Mouse (Mus musculus) intestine, embryonic 16.5 days (tissue): ENCODE data around the gene Ttc39b. TPM values are rescaled to one million over a fixed set of nuclear protein-coding genes. Genes with fewer than 3 reads are reported as not detected.

Source experiments
- ATAC-seq: fragments of 200-750 bp; cut with Nextera tagmentation; 2 replicates; pipeline ENCODE4 v1.8.0; 2017; ENCODE audit warnings: moderate TSS enrichment, moderate library complexity
- H3K27ac ChIP-seq: fragments of 300-500 bp; sonication (generic); 2 replicates; pipeline ENCODE4 v1.5.1; 2014; ENCODE audit warnings: mild to moderate bottlenecking, low read length
- H3K27me3 ChIP-seq: fragments of 300-500 bp; sonication (generic); replicated peaks from 2 replicates; pipeline ENCODE4 v1.6.1; 2014; ENCODE audit warnings: low read length, control low read depth, mixed read lengths; ENCODE audit not compliant: control insufficient read depth, insufficient read depth
- H3K36me3 ChIP-seq: fragments of 300-500 bp; sonication (generic); 2 replicates; pipeline ENCODE4 v1.6.1; 2014; ENCODE audit warnings: low read length, control low read depth; ENCODE audit not compliant: control insufficient read depth, insufficient read depth
- H3K4me1 ChIP-seq: fragments of 300-500 bp; sonication (generic); 2 replicates; pipeline ENCODE4 v1.6.1; 2014; ENCODE audit warnings: low read length, control low read depth, mixed read lengths; ENCODE audit not compliant: control insufficient read depth, insufficient read depth
- H3K4me2 ChIP-seq: fragments of 300-500 bp; sonication (generic); 2 replicates; pipeline ENCODE4 v1.6.1; 2014; ENCODE audit warnings: low read depth, low read length, control low read depth
- H3K4me3 ChIP-seq: fragments of 300-500 bp; sonication (generic); 2 replicates; pipeline ENCODE4 v1.5.1; 2014; ENCODE audit warnings: mild to moderate bottlenecking, low read length
- H3K9ac ChIP-seq: fragments of 300-500 bp; sonication (generic); 2 replicates; pipeline ENCODE4 v1.6.1; 2014; ENCODE audit warnings: low read depth, low read length
- H3K9me3 ChIP-seq: fragments of 300-500 bp; sonication (generic); 2 replicates; pipeline ENCODE4 v1.6.1; 2016; ENCODE audit warnings: low read length, control low read depth; ENCODE audit not compliant: control insufficient read depth
- WGBS: fragments of 180-500 bp; shearing (Covaris S2); extraction: QIAGEN DNeasy Blood & Tissue Kit; methylation state at CpG from one replicate; pipeline ENCODE4 v1.1.7; 2014; 5-methylcytosine and 5-hydroxymethylcytosine counted together
- polyA plus RNA-seq: library from polyadenylated mRNA; unstranded; fragments of >200 nt; fragmentation: Nextera tagmentation; extraction: Ambion mirVana; gene quantifications from 2 replicates; pipeline ENCODE4 v1.2.1, GENCODE M21; 2015

Gene Ttc39b
- polyA plus RNA-seq, 1 experiment from 2014 or later = 2.4 TPM

GRCm38 (mm10) chr4:83284768-83285350 lies 39.2 kb downstream of the Ttc39b start:
- Histone ChIP-seq H3K4me3 (peak overlapping the region; percentile 43), H3K36me3 (no peaks in the 10 kb centered on the region), H3K9me3 (no peaks in the 10 kb centered on the region), H3K9ac (peak overlapping the region; percentile 50), H3K4me1 (0 out of 2 replicates have a peak, but pooled peaks cover 5% of the 10 kb centered on the region), H3K27me3 (no peaks in the 10 kb centered on the region), H3K27ac (no peak overlapping the region), H3K4me2 (peak overlapping the region; percentile 72)
- ATAC-seq = 0 out of 2 replicates have a peak, but pooled peaks have one; percentile 38
- WGBS = 2% methylated on average over 12 of the region's 12 CpGs

- Histone ChIP-seq H3K9me3 (no peaks in the 10 kb centered on the region), H3K4me1 (0 out of 2 replicates have a peak, but pooled peaks cover 5% of the 10 kb centered on the region), H3K36me3 (no peaks in the 10 kb centered on the region), H3K27me3 (no peaks in the 10 kb centered on the region), H3K4me2 (peak overlapping the region; percentile 72), H3K27ac (no peak overlapping the region), H3K9ac (peak overlapping the region; percentile 50), H3K4me3 (peak overlapping the region; percentile 43)
- ATAC-seq = peak; percentile 55; the same call in 1 of the 2 replicates
- WGBS = 20% methylated on average over 19 of the region's 19 CpGs
Observed at GRCm38 (mm10) chr4:83283973-83284767, 39.9 kb downstream of the Ttc39b start.

DNA sequence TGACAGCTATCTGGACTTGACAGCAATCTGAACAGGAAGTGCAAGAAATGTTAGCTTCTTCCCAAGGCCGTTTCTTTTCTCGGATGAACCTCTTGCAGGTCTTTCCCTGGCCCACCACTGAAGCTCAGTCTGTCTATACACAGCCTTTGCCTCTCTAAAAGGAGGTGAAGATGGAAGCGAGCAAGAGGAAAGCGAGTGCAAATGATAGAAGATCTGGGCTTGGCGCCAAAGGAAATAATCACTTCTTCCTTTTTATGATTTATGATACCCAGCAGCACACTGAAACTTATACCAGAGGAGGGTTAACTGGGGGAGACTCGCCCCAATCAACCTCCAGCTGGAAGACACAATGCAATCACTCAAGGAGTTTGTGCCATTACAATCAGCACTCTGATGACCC lies 41.6 kb downstream of the Ttc39b start:
- Histone ChIP-seq H3K9me3 (no peaks in the 10 kb centered on the region), H3K27ac (no peak overlapping the region), H3K4me2 (no peak overlapping the region), H3K27me3 (no peaks in the 10 kb centered on the region), H3K4me1 (0 out of 2 replicates have a peak, but pooled peaks cover 5% of the 10 kb centered on the region), H3K36me3 (no peaks in the 10 kb centered on the region), H3K9ac (no peak overlapping the region), H3K4me3 (no peak overlapping the region)
- ATAC-seq = no peak
- 35% methylated on average over 6 of the region's 6 CpGs for WGBS

DNA sequence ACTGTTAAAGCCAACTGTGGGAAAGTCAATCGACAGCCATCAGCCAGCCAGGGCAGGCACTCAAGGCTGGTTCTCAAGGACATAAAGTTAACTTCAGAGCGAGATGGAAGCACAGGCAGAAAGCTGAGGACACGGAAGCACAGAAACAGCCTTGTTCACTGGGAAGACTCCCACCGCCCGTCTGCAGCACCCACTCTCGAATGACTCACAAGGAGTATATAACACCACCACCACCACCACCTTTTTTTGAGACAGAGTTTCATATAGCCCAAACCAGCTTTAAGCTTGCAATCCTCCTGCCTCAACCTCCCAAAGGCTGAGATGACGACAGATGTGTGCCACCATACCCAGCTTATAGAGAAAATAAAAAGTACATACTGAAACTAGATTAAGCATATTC lies 44.8 kb downstream of the Ttc39b start:
- Histone ChIP-seq H3K27me3 (no peaks in the 10 kb centered on the region; the same call in 1 of the 2 replicates), H3K4me1 (no peaks in the 10 kb centered on the region), H3K9me3 (no peaks in the 10 kb centered on the region), H3K4me3 (no peak overlapping the region), H3K4me2 (no peak overlapping the region), H3K36me3 (no peaks in the 10 kb centered on the region), H3K27ac (no peak overlapping the region), H3K9ac (no peak overlapping the region)
- WGBS = 88% methylated on average over 7 of the region's 7 CpGs
- no peak for ATAC-seq

DNA sequence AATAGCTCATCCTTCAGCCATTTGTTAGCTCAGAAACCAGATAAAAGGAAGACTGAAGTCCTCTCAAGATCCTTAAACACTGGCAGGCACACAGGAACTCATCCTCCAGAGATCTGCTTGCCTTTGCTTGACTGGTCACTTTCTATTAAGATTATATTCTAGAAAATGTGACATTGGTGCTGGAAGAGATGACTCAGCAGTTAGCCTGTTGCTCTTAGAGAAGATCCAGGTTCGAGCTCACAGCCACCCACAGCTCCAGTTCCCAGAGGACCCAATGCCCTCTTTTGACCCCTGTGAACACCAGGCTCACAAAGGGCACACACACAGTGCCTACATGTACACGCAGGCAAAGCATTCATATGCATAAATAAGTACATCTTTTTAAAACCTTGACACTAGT lies 49.8 kb downstream of the Ttc39b start:
- Histone ChIP-seq H3K4me2 (no peak overlapping the region), H3K27me3 (no peaks in the 10 kb centered on the region; the same call in 1 of the 2 replicates), H3K36me3 (no peaks in the 10 kb centered on the region), H3K4me1 (no peaks in the 10 kb centered on the region), H3K4me3 (no peak overlapping the region), H3K9me3 (no peaks in the 10 kb centered on the region), H3K9ac (no peak overlapping the region), H3K27ac (no peak overlapping the region)
- WGBS = 61% methylated on average over 2 of the region's 2 CpGs
- ATAC-seq = no peak

GRCm38 (mm10) chr4:83273616-83274050 lies 50.4 kb downstream of the Ttc39b start:
- ATAC-seq = no peak
- Histone ChIP-seq H3K36me3 (no peaks in the 10 kb centered on the region), H3K4me1 (no peaks in the 10 kb centered on the region), H3K4me2 (no peak overlapping the region), H3K27me3 (no peaks in the 10 kb centered on the region; the same call in 1 of the 2 replicates), H3K4me3 (no peak overlapping the region), H3K9me3 (no peaks in the 10 kb centered on the region), H3K9ac (no peak overlapping the region), H3K27ac (no peak overlapping the region)
- WGBS = 90% methylated on average over 19 of the region's 19 CpGs

DNA sequence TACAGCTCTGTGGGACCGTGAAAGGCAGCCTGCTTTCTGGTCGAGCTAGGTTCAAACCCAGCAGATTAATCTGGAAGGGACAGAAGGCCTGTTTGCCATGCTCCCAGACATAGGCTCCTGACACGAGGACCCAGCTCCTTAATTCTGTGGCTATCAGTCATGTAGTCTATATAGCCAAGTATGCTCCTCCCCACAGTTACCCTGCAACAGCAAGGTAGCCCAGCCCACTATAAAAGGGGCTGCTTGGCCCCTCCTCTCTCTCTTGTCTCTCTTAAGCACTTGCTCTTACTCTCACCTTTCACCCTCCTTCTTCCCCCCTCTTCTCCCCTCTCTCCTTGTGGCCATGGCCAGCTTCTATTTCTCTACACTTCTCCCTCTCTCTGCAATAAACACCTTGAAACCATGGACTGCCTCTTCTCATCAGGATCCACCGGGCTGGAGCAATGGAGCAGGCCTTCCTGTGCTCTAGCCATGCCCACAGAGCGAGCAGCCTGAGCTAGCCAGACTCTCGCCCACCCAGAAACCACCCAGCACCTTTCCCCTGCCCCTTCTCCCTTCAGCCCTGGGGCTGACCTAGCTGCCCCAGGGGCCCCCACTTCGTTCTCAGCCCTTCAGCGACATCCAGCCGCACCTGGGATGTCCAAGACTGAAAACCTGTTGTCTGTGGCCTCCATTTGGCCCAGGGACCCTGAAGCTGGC lies 51.0 kb downstream of the Ttc39b start:
- Histone ChIP-seq H3K36me3 (no peaks in the 10 kb centered on the region), H3K4me3 (no peak overlapping the region), H3K27ac (no peak overlapping the region), H3K27me3 (no peaks in the 10 kb centered on the region; the same call in 1 of the 2 replicates), H3K4me1 (no peaks in the 10 kb centered on the region), H3K4me2 (no peak overlapping the region), H3K9me3 (no peaks in the 10 kb centered on the region), H3K9ac (no peak overlapping the region)
- 78% methylated on average over 9 of the region's 9 CpGs for WGBS
- no peak for ATAC-seq

GRCm38 (mm10) chr4:83270481-83270880 lies 53.6 kb downstream of the Ttc39b start:
- Histone ChIP-seq H3K27ac (no peak overlapping the region), H3K4me2 (no peak overlapping the region), H3K4me1 (no peaks in the 10 kb centered on the region), H3K27me3 (no peaks in the 10 kb centered on the region), H3K9ac (no peak overlapping the region), H3K4me3 (no peak overlapping the region), H3K9me3 (no peaks in the 10 kb centered on the region), H3K36me3 (no peaks in the 10 kb centered on the region)
- no peak for ATAC-seq
- 95% methylated on average over 8 of the region's 8 CpGs for WGBS

DNA sequence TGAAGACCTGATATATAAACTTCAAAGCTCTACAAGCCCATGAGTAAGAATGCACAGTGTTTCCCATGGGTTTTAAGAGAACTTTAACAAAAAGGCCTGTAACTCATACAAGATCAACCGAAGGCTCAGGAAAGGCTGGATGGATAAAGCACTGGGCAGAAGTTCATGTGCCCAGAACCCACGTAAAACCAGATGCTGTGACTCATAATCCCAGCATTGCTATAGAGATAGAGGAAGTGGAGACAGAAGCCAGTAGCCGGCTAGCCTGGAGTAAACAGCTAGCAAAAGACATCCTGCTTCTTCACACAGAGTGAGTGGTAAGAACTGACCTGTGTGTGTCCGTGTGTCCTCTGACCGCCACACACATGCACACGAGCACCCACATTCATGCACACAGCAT lies 54.4 kb downstream of the Ttc39b start:
- WGBS = 73% methylated on average over 6 of the region's 6 CpGs
- H3K9me3 ChIP-seq = no peaks in the 10 kb centered on the region

More for the DNA sequence above, 54.4 kb downstream of the Ttc39b start:
- Histone ChIP-seq H3K9ac (no peak overlapping the region), H3K4me2 (no peak overlapping the region), H3K4me3 (no peak overlapping the region), H3K36me3 (no peaks in the 10 kb centered on the region), H3K4me1 (no peaks in the 10 kb centered on the region), H3K27ac (no peak overlapping the region), H3K27me3 (no peaks in the 10 kb centered on the region)
- no peak for ATAC-seq
